Mouse (Mus musculus) MEL (cell line): ENCODE measurements around the gene Enho.

Source experiments
- BHLHE40 ChIP-seq: IDR thresholded peaks from 2 replicates; pipeline ENCODE4 v1.6.1; 2012; ENCODE audit warnings: low read depth, mild to moderate bottlenecking, inconsistent platforms, low read length, improper control_type of control experiment, borderline replicate concordance
- CHD2 ChIP-seq: IDR thresholded peaks from 2 replicates; pipeline ENCODE4 v1.6.1; 2011; ENCODE audit warnings: low read length, improper control_type of control experiment
- CTCF ChIP-seq, 3 experiments: IDR thresholded peaks in 2 of 3; conservative IDR thresholded peaks in 1 of 3; 2 replicates each; pipeline ENCODE4 v1.5.1; 2011 to 2012; ENCODE audit warnings: low read length in 3 of 3, low read depth in 2 of 3, mild to moderate bottlenecking in 2 of 3, improper control_type of control experiment in 1 of 3, inconsistent platforms in 1 of 3, mixed read lengths in 1 of 3, moderate library complexity in 1 of 3; ENCODE audit not compliant: control insufficient read depth in 1 of 3, insufficient read depth in 1 of 3, poor library complexity in 1 of 3, severe bottlenecking in 1 of 3
- EP300 ChIP-seq, 2 experiments: IDR thresholded peaks; 2 replicates each; pipeline ENCODE4 v1.6.1; 2011; ENCODE audit warnings: improper control_type of control experiment in 2 of 2, low read length in 2 of 2, low read depth in 1 of 2, mild to moderate bottlenecking in 1 of 2
- GABPA ChIP-seq: IDR thresholded peaks from 2 replicates; pipeline ENCODE4 v1.6.1; 2012; ENCODE audit warnings: low read depth, mild to moderate bottlenecking, inconsistent platforms, low read length, improper control_type of control experiment, moderate library complexity
- POLR2A ChIP-seq, 2 experiments: IDR thresholded peaks; 2 replicates each; pipeline ENCODE4 v1.6.1; 2011 to 2012; ENCODE audit warnings: low read length in 2 of 2, mild to moderate bottlenecking in 2 of 2, control low read depth in 1 of 2, improper control_type of control experiment in 1 of 2, low read depth in 1 of 2, moderate library complexity in 1 of 2; ENCODE audit not compliant: control insufficient read depth in 1 of 2, insufficient read depth in 1 of 2, poor library complexity in 1 of 2
- ZC3H11A ChIP-seq: IDR thresholded peaks from 2 replicates; pipeline ENCODE4 v1.6.1; 2012; ENCODE audit warnings: low read depth, mild to moderate bottlenecking, inconsistent platforms, low read length, improper control_type of control experiment
- ZNF384 ChIP-seq: IDR thresholded peaks from 2 replicates; pipeline ENCODE4 v1.6.1; 2012; ENCODE audit warnings: low read depth, mild to moderate bottlenecking, inconsistent platforms, low read length, improper control_type of control experiment

- TF ChIP-seq ZC3H11A (no peak), GABPA (no peak), CTCF (IDR thresholded peaks at IDR 0.05 in 2 of 3, conservative IDR thresholded peaks at IDR 0.05 in 1 of 3; ENCODE audit: control insufficient read depth in 1 of 3, insufficient read depth in 1 of 3, low read depth in 2 of 3, low read length in 3 of 3, poor library complexity in 1 of 3, severe bottlenecking in 1 of 3) (no peak), CHD2 (no peak), POLR2A (IDR thresholded peaks at IDR 0.05; ENCODE audit: control insufficient read depth in 1 of 2, insufficient read depth in 1 of 2, low read depth in 1 of 2, low read length in 2 of 2, poor library complexity in 1 of 2) (no peak), BHLHE40 (no peak), EP300 (IDR thresholded peaks at IDR 0.05; ENCODE audit: low read depth in 1 of 2, low read length in 2 of 2) (no peak), ZNF384 (no peak)
Observed at GRCm38 (mm10) chr4:41633001-41633400, 7.1 kb downstream of the Enho start.
